Mouse (Mus musculus) erythroblast, embryonic 14.5 days (primary cell): ENCODE measurements around the gene Snx33. TPM values are rescaled to one million over a fixed set of nuclear protein-coding genes. Genes with fewer than 3 reads are reported as not detected.
"Not testable (repeated sequence)": the region's sequence is repeated elsewhere in the genome, so short reads cannot be mapped to it uniquely, and the experiment has no call there.

Source experiments
- H3K27me3 ChIP-seq: 2 replicates; pipeline ENCODE4 v1.6.1; 2012; ENCODE audit warnings: inconsistent platforms; ENCODE audit not compliant: control insufficient read depth
- H3K36me3 ChIP-seq: 2 replicates; pipeline ENCODE4 v1.6.1; 2012; ENCODE audit warnings: mild to moderate bottlenecking, inconsistent platforms; ENCODE audit not compliant: control insufficient read depth
- H3K4me1 ChIP-seq: 2 replicates; pipeline ENCODE4 v1.6.1; 2012; ENCODE audit warnings: inconsistent platforms; ENCODE audit not compliant: control insufficient read depth
- H3K4me3 ChIP-seq: replicated peaks from 2 replicates; pipeline ENCODE3; 2012; ENCODE audit warnings: moderate library complexity, mild to moderate bottlenecking, inconsistent platforms
- H3K9me3 ChIP-seq: 2 replicates; pipeline ENCODE4 v1.6.1; 2012; ENCODE audit warnings: low read length, inconsistent platforms, mixed read lengths; ENCODE audit not compliant: control insufficient read depth
- GATA1 ChIP-seq: IDR thresholded peaks from 2 replicates; pipeline ENCODE4 v1.6.1; 2012; ENCODE audit warnings: low read length, inconsistent platforms, mixed read lengths
- TAL1 ChIP-seq: IDR thresholded peaks from 3 replicates; pipeline ENCODE4 v1.6.1; 2012; ENCODE audit warnings: low read length, inconsistent platforms, mixed read lengths
- polyA plus RNA-seq: library from polyadenylated mRNA; stranded (reverse); fragments of >175 nt; gene quantifications from 2 replicates; pipeline ENCODE4 v1.2.3, GENCODE M21; 2012

The Snx33 gene
- polyA plus RNA-seq, 1 experiment: not detected

GRCm38 (mm10) chr9:56915695-56916410, 12.3 kb downstream of the Snx33 start:
- TF ChIP-seq TAL1 (no peak), GATA1 (no peak)
- H3K4me1 ChIP-seq: no peaks in the 10 kb centered on the region
- peaks cover 2% of the 10 kb centered on the region; the same call in 1 of the 2 replicates for H3K36me3 ChIP-seq
- no peaks in the 10 kb centered on the region for H3K27me3 ChIP-seq
- no peak overlapping the region for H3K4me3 ChIP-seq
- no peaks in the 10 kb centered on the region for H3K9me3 ChIP-seq

GRCm38 (mm10) chr9:56915116-56915515, 13.1 kb downstream of the Snx33 start:
- no peaks in the 10 kb centered on the region for H3K4me1 ChIP-seq
- TF ChIP-seq GATA1 (no peak), TAL1 (no peak)
- peaks cover 2% of the 10 kb centered on the region; the same call in 1 of the 2 replicates for H3K36me3 ChIP-seq
- no peak overlapping the region for H3K4me3 ChIP-seq
- no peaks in the 10 kb centered on the region for H3K9me3 ChIP-seq
- H3K27me3 ChIP-seq: no peaks in the 10 kb centered on the region

- TF ChIP-seq GATA1 (no peak), TAL1 (no peak)
- Histone ChIP-seq H3K9me3 (no peaks in the 10 kb centered on the region), H3K27me3 (no peaks in the 10 kb centered on the region), H3K36me3 (peaks cover 2% of the 10 kb centered on the region; the same call in 1 of the 2 replicates), H3K4me3 (no peak overlapping the region), H3K4me1 (no peaks in the 10 kb centered on the region)
These were observed 14.2 kb downstream of the Snx33 start for GRCm38 (mm10) chr9:56913991-56914390.

GRCm38 (mm10) chr9:56911017-56911416, 17.2 kb downstream of the Snx33 start:
- Histone ChIP-seq H3K4me1 (no peaks in the 10 kb centered on the region), H3K4me3 (no peak overlapping the region), H3K27me3 (no peaks in the 10 kb centered on the region), H3K9me3 (no peaks in the 10 kb centered on the region), H3K36me3 (no peaks in the 10 kb centered on the region; the same call in 1 of the 2 replicates)
- TF ChIP-seq GATA1 (no peak), TAL1 (no peak)

GRCm38 (mm10) chr9:56909991-56910390, 18.2 kb downstream of the Snx33 start:
- H3K36me3 ChIP-seq, H3K9me3 ChIP-seq, H3K27me3 ChIP-seq, H3K4me3 ChIP-seq, H3K4me1 ChIP-seq: not testable (repeated sequence)

- TF ChIP-seq TAL1 (no peak), GATA1 (no peak)
- no peaks in the 10 kb centered on the region; the same call in 1 of the 2 replicates for H3K4me1 ChIP-seq
- no peak overlapping the region for H3K4me3 ChIP-seq
- no peaks in the 10 kb centered on the region for H3K36me3 ChIP-seq
- no peaks in the 10 kb centered on the region for H3K9me3 ChIP-seq
- H3K27me3 ChIP-seq: no peaks in the 10 kb centered on the region
These were observed 20.6 kb downstream of the Snx33 start for GRCm38 (mm10) chr9:56907549-56907948.

- TF ChIP-seq GATA1 (no peak), TAL1 (no peak)
- no peaks in the 10 kb centered on the region for H3K9me3 ChIP-seq
- no peaks in the 10 kb centered on the region for H3K36me3 ChIP-seq
- no peak overlapping the region for H3K4me3 ChIP-seq
- H3K27me3 ChIP-seq: no peaks in the 10 kb centered on the region
- no peaks in the 10 kb centered on the region; the same call in 1 of the 2 replicates for H3K4me1 ChIP-seq
These were observed 24.5 kb downstream of the Snx33 start for GRCm38 (mm10) chr9:56903662-56904061.

GRCm38 (mm10) chr9:56901187-56901586, 27.0 kb downstream of the Snx33 start:
- no peaks in the 10 kb centered on the region for H3K9me3 ChIP-seq
- H3K36me3 ChIP-seq: no peaks in the 10 kb centered on the region
- H3K4me3 ChIP-seq: no peak overlapping the region
- H3K4me1 ChIP-seq: no peaks in the 10 kb centered on the region; the same call in 1 of the 2 replicates
- TF ChIP-seq TAL1: no peak
- TF ChIP-seq GATA1: no peak
- H3K27me3 ChIP-seq: no peaks in the 10 kb centered on the region

GRCm38 (mm10) chr9:56900571-56900970, 27.6 kb downstream of the Snx33 start:
- Histone ChIP-seq H3K27me3 (no peaks in the 10 kb centered on the region), H3K4me1 (no peaks in the 10 kb centered on the region; the same call in 1 of the 2 replicates), H3K4me3 (no peak overlapping the region), H3K9me3 (no peaks in the 10 kb centered on the region), H3K36me3 (no peaks in the 10 kb centered on the region)
- TF ChIP-seq TAL1 (no peak), GATA1 (no peak)
